Comparison of ENCODE assay signal across 12 mouse cellular contexts in genomic region chr14:76281867-76282266, GRCm38 (mm10).
A peak's percentile ranks its signal among the peaks of the same experiment; 100 is the strongest.
DNase-seq lines count a peak whose midpoint lies in the region; ATAC-seq lines count a peak whose summit lies in the region.
"Had no signal": no experiment of that assay in that cellular context is flagged by ENCODE, and none has a peak within 500 bp of the region (broad histone marks: within the 10 kb centered on the region; RNA-seq: fewer than 3 reads in every experiment).

No protein-coding gene starts in this region.

- H3K4me3 ChIP-seq in lung, embryonic 15.5 days = no peak overlapping the region
- no peak overlapping the region for H3K4me3 ChIP-seq in embryonic facial prominence, embryonic 10.5 days
- no peak overlapping the region for H3K4me3 ChIP-seq in hindbrain, embryonic 13.5 days
- no peak overlapping the region for H3K4me3 ChIP-seq in midbrain, embryonic 16.5 days (ENCODE audit: low read depth, low read length)
- H3K4me3 ChIP-seq: erythroblast, embryonic 14.5 days; heart, embryonic 13.5 days had no signal

- 0 out of 2 replicates have a peak, but pooled peaks cover 6% of the 10 kb centered on the region for H3K4me1 ChIP-seq in lung, embryonic 15.5 days
- peaks cover 13% of the 10 kb centered on the region for H3K4me1 ChIP-seq in embryonic facial prominence, embryonic 10.5 days
- peaks cover 8% of the 10 kb centered on the region for H3K4me1 ChIP-seq in hindbrain, embryonic 13.5 days (replicated peaks)
- peaks cover 2% of the 10 kb centered on the region; the same call in 1 of the 2 replicates for H3K4me1 ChIP-seq in midbrain, embryonic 16.5 days (ENCODE audit: control insufficient read depth, insufficient read depth, low read length)

- H3K27ac ChIP-seq in lung, embryonic 15.5 days = no peak overlapping the region
- peak overlapping the region; percentile 21; the same call in 1 of the 2 replicates for H3K27ac ChIP-seq in embryonic facial prominence, embryonic 10.5 days (replicated peaks)
- H3K27ac ChIP-seq in hindbrain, embryonic 13.5 days = peak overlapping the region; percentile 14; the same call in 1 of the 2 replicates
- H3K27ac ChIP-seq in midbrain, embryonic 16.5 days (ENCODE audit: low read length) = no peak overlapping the region
- H3K27ac ChIP-seq: heart, embryonic 13.5 days; liver, embryonic 14.5 days had no signal

- WGBS in lung, embryonic 15.5 days = 16% methylated on average over 5 of the region's 5 CpGs
- WGBS in embryonic facial prominence, embryonic 10.5 days = 31% methylated on average over 5 of the region's 5 CpGs
- 25% methylated on average over 5 of the region's 5 CpGs for WGBS in hindbrain, embryonic 13.5 days
- WGBS in midbrain, embryonic 16.5 days = 32% methylated on average over 5 of the region's 5 CpGs

- DNase-seq in lung, postnatal 10 days = no peak
- peak; percentile 39 for DNase-seq in embryonic facial prominence, embryonic 10.5 days (ENCODE audit: low spot score)
- DNase-seq in right cerebral cortex, postnatal 25 days = no peak
- no peak for DNase-seq in right cerebral cortex, adult 2 months (ENCODE audit: low spot score in 2 of 2)
- DNase-seq: adrenal gland, postnatal 14 days; cerebellum, adult 8-10 months had no signal

- H3K27me3 ChIP-seq in lung, embryonic 15.5 days = no peaks in the 10 kb centered on the region
- no peaks in the 10 kb centered on the region for H3K27me3 ChIP-seq in embryonic facial prominence, embryonic 10.5 days (replicated peaks; ENCODE audit: low read depth, poor library complexity, severe bottlenecking)
- no peaks in the 10 kb centered on the region for H3K27me3 ChIP-seq in hindbrain, embryonic 13.5 days
- no peaks in the 10 kb centered on the region for H3K27me3 ChIP-seq in midbrain, embryonic 16.5 days (ENCODE audit: control insufficient read depth, insufficient read depth, low read depth, low read length)
- H3K27me3 ChIP-seq: heart, embryonic 13.5 days had no signal

- no peaks in the 10 kb centered on the region for H3K9me3 ChIP-seq in lung, embryonic 15.5 days
- H3K9me3 ChIP-seq in embryonic facial prominence, embryonic 10.5 days = no peaks in the 10 kb centered on the region
- no peaks in the 10 kb centered on the region for H3K9me3 ChIP-seq in hindbrain, embryonic 13.5 days
- no peaks in the 10 kb centered on the region for H3K9me3 ChIP-seq in midbrain, embryonic 16.5 days (replicated peaks; ENCODE audit: control insufficient read depth, low read length, poor library complexity, severe bottlenecking)
- H3K9me3 ChIP-seq: heart, embryonic 13.5 days had no signal

- H3K4me2 ChIP-seq in lung, embryonic 15.5 days = no peak overlapping the region
- H3K4me2 ChIP-seq in hindbrain, embryonic 13.5 days = no peak overlapping the region
- H3K4me2 ChIP-seq in midbrain, embryonic 16.5 days (ENCODE audit: low read length) = no peak overlapping the region
- H3K4me2 ChIP-seq: heart, embryonic 13.5 days had no signal

- no peak overlapping the region for H3K9ac ChIP-seq in lung, embryonic 15.5 days
- H3K9ac ChIP-seq in hindbrain, embryonic 13.5 days = no peak overlapping the region
- H3K9ac ChIP-seq in midbrain, embryonic 16.5 days (ENCODE audit: low read depth, low read length) = no peak overlapping the region
- H3K9ac ChIP-seq: heart, embryonic 13.5 days; liver, embryonic 14.5 days had no signal

- peak; percentile 42; the same call in 1 of the 2 replicates for ATAC-seq in lung, embryonic 15.5 days (ENCODE audit: borderline replicate concordance, extremely low read depth, low FRiP score, low TSS enrichment)
- ATAC-seq in hindbrain, embryonic 13.5 days (ENCODE audit: low FRiP score) = no peak; the same call in 1 of the 2 replicates
- peak; percentile 51; the same call in 1 of the 2 replicates for ATAC-seq in midbrain, embryonic 16.5 days

- H3K36me3 ChIP-seq in lung, embryonic 15.5 days = no peaks in the 10 kb centered on the region
- no peaks in the 10 kb centered on the region for H3K36me3 ChIP-seq in embryonic facial prominence, embryonic 10.5 days (replicated peaks)
- H3K36me3 ChIP-seq in hindbrain, embryonic 13.5 days = no peaks in the 10 kb centered on the region
- no peaks in the 10 kb centered on the region for H3K36me3 ChIP-seq in midbrain, embryonic 16.5 days (ENCODE audit: control insufficient read depth, insufficient read depth, low read length)
- H3K36me3 ChIP-seq: heart, embryonic 13.5 days had no signal

Comparison
In these comparisons a context has a peak if more than half of its experiments do, and no peak if none do; other contexts are left out.
1. H3K27ac ChIP-seq: peak in embryonic facial prominence, embryonic 10.5 days (single experiment) and hindbrain, embryonic 13.5 days (single experiment); none in lung, embryonic 15.5 days (single experiment) and midbrain, embryonic 16.5 days (single experiment).